Mouse (Mus musculus): ENCODE measurements around the gene Olfr329-ps. TPM values are rescaled to one million over a fixed set of nuclear protein-coding genes. Genes with fewer than 3 reads are reported as not detected.
"Not testable (repeated sequence)": the region's sequence is repeated elsewhere in the genome, so short reads cannot be mapped to it uniquely, and the experiment has no call there.

The Olfr329-ps gene
- polyA plus RNA-seq (2012; rRNA removed), result not detected in 2 replicates

DNA sequence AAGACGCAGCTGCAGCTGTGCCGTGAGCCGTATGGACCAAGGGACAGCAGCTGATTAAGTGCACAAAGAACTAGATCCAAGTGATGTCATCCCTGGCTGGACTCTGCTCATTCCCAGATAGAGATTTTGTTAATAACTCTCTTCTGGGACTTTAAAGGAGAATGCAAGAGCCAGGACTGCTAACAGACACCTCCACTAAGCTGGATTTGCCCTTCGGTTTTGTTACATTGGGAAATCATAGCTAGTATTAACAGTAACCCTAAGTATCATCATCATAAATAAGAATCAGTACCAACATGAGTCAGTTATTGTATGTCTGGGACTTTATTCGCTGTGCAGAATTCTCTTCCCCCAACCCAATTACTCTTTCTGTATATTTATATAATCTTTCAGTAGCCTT lies at the start of gene Olfr329-ps:
TSS of gene Olfr329-ps (minus strand) at position 101 of the 400 bp plus-strand sequence.
- DNase-seq (ENCODE audit: low read depth), result no peak

GRCm38 (mm10) chr11:58594814-58595213 lies 48.6 kb upstream of the Olfr329-ps start, which contains the start of gene Olfr324:
TSS of gene Olfr324 (plus strand) at chr11:58595114.
- DNase-seq (ENCODE audit: low read depth), result no peak
- TF ChIP-seq POLR2A (IDR thresholded peaks at IDR 0.05; ENCODE audit: borderline replicate concordance, extremely low read depth, insufficient read depth, insufficient read length, poor library complexity, severe bottlenecking) (no peak), CTCF (IDR thresholded peaks at IDR 0.05; ENCODE audit: borderline replicate concordance, extremely low read depth, insufficient read depth, insufficient read length) (no peak)

More for the DNA sequence above, at the start of gene Olfr329-ps:
- TF ChIP-seq POLR2A (IDR thresholded peaks at IDR 0.05; ENCODE audit: borderline replicate concordance, extremely low read depth, insufficient read depth, insufficient read length, poor library complexity, severe bottlenecking), result no peak
- no peak for TF ChIP-seq CTCF (IDR thresholded peaks at IDR 0.05; ENCODE audit: borderline replicate concordance, extremely low read depth, insufficient read depth, insufficient read length)

- no peak for TF ChIP-seq POLR2A (IDR thresholded peaks at IDR 0.05; ENCODE audit: borderline replicate concordance, extremely low read depth, insufficient read depth, insufficient read length, poor library complexity, severe bottlenecking)
- TF ChIP-seq CTCF (IDR thresholded peaks at IDR 0.05; ENCODE audit: borderline replicate concordance, extremely low read depth, insufficient read depth, insufficient read length), result no peak
- DNase-seq (ENCODE audit: low read depth), result peak; percentile 88
These were observed 42.5 kb upstream of the Olfr329-ps start for GRCm38 (mm10) chr11:58588620-58589250.

- TF ChIP-seq CTCF (IDR thresholded peaks at IDR 0.05; ENCODE audit: borderline replicate concordance, extremely low read depth, insufficient read depth, insufficient read length) (peak; percentile 74), POLR2A (IDR thresholded peaks at IDR 0.05; ENCODE audit: borderline replicate concordance, extremely low read depth, insufficient read depth, insufficient read length, poor library complexity, severe bottlenecking) (no peak)
- DNase-seq (ENCODE audit: low read depth), result peak; percentile 19
These were observed 41.7 kb upstream of the Olfr329-ps start for GRCm38 (mm10) chr11:58587898-58588348.

DNA sequence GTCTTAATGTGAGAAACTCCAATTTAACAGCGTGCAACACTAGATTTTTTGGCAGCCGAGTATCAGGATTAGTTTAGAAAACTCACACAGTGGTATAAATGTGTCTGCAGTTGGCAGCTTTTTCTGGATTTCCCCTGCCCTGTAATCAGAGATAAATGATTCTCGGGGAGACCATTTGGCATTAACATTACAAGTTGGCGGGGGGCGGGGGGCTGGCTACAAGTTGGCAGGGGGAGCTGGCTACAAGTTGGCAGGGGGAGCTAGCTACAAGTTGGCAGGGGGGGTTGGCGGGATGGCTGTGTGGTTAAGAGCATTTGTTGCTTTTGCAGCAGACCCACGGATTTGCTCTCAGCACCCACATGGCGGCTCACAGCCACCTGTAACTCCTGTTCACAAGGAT lies 32.4 kb upstream of the Olfr329-ps start:
- DNase-seq (ENCODE audit: low read depth), result peak; percentile 87
- TF ChIP-seq POLR2A (IDR thresholded peaks at IDR 0.05; ENCODE audit: borderline replicate concordance, extremely low read depth, insufficient read depth, insufficient read length, poor library complexity, severe bottlenecking) (no peak), CTCF (IDR thresholded peaks at IDR 0.05; ENCODE audit: borderline replicate concordance, extremely low read depth, insufficient read depth, insufficient read length) (no peak)

- no peak for TF ChIP-seq CTCF (IDR thresholded peaks at IDR 0.05; ENCODE audit: borderline replicate concordance, extremely low read depth, insufficient read depth, insufficient read length)
- TF ChIP-seq POLR2A (IDR thresholded peaks at IDR 0.05; ENCODE audit: borderline replicate concordance, extremely low read depth, insufficient read depth, insufficient read length, poor library complexity, severe bottlenecking), result no peak
- DNase-seq (ENCODE audit: low read depth), result peak; percentile 24
These were observed 31.2 kb upstream of the Olfr329-ps start, which contains the start of gene Olfr325 for GRCm38 (mm10) chr11:58577430-58577829. TSS of gene Olfr325 (plus strand) at chr11:58577730.

DNA sequence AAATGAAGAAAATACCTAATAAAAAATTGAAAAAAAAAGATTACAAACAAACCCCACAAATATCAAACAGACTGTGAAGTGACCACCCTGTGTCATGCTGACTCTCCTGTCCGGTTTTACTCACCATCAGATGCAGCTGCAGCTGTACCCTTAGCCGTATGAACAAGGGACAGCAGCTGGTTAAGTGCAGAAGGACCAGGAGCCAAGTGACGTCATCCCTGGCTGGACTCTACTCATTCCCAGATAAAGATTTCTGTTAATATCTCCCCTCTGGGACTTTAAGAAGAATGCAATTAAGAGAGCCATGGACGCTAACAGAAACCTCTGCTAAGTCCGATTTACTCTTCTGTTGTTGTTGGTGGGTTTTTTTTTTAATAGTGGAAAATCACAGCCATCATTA lies 24.2 kb upstream of the Olfr329-ps start, which contains the start of gene Olfr224:
TSS of gene Olfr224 (minus strand) at position 149 of the 400 bp plus-strand sequence.
- no peak for DNase-seq (ENCODE audit: low read depth)
- TF ChIP-seq POLR2A (IDR thresholded peaks at IDR 0.05; ENCODE audit: borderline replicate concordance, extremely low read depth, insufficient read depth, insufficient read length, poor library complexity, severe bottlenecking), result no peak
- TF ChIP-seq CTCF (IDR thresholded peaks at IDR 0.05; ENCODE audit: borderline replicate concordance, extremely low read depth, insufficient read depth, insufficient read length), result no peak

- DNase-seq (ENCODE audit: low read depth), result no peak
- TF ChIP-seq CTCF (IDR thresholded peaks at IDR 0.05; ENCODE audit: borderline replicate concordance, extremely low read depth, insufficient read depth, insufficient read length) (no peak), POLR2A (IDR thresholded peaks at IDR 0.05; ENCODE audit: borderline replicate concordance, extremely low read depth, insufficient read depth, insufficient read length, poor library complexity, severe bottlenecking) (no peak)
These were observed 9.3 kb upstream of the Olfr329-ps start, which contains the start of gene Olfr328 for GRCm38 (mm10) chr11:58555536-58555935. TSS of gene Olfr328 (minus strand) at chr11:58555636.

- not testable (repeated sequence) for DNase-seq (ENCODE audit: low read depth)
These were observed 11.5 kb downstream of the Olfr329-ps start, which contains the start of gene Olfr330 for GRCm38 (mm10) chr11:58534736-58535135. TSS of gene Olfr330 (minus strand) at chr11:58534836.

- DNase-seq (ENCODE audit: low read depth), result not testable (repeated sequence)
These were observed 26.5 kb downstream of the Olfr329-ps start for GRCm38 (mm10) chr11:58519756-58520155.

DNA sequence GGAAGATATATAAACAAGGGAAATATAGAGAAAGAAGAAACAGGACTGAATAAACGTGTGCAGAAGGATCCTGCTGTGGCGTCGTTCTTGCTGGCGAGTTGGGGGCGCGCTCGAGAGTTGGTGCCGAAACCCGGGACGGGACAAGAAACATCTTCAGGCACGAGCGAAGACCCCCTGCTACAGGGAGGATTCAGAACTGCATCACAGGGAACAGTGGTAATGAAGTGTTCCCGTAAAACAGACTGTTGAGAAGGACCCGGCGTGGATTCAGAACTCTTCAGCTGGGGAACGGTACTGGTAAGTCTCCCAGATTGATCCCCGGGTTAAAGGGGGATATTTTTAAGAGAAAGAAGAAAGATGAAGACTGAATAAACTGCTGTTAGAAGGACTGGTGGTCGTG lies 27.3 kb downstream of the Olfr329-ps start:
- not testable (repeated sequence) for DNase-seq (ENCODE audit: low read depth)

- not testable (repeated sequence) for DNase-seq (ENCODE audit: low read depth)
These were observed 37.2 kb downstream of the Olfr329-ps start for GRCm38 (mm10) chr11:58509058-58509457.

DNA sequence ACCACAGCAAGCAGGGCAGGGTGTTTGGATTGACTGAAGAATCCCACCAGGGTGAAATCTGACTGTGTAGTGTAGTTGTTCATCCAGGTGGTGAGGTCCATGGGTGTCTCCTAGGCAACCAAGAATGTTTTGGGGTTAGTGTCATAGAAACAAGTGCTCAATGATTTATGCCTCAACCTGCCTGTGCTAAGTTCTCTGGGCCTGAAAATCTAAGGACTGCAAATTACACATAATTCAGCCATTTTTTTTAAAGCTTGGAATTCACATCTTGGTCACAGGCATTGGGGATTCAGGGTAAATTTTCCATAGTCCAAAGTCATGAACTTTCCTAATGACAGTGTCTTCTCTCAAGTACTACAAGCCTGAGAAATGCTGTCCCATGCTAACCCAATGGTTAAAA lies 43.8 kb downstream of the Olfr329-ps start, which contains the start of gene Olfr331:
TSS of gene Olfr331 (minus strand) at position 101 of the 400 bp plus-strand sequence.
- DNase-seq (ENCODE audit: low read depth), result not testable (repeated sequence)

Measured in brain, embryonic 14.5 days (tissue).